Mouse (Mus musculus): ENCODE results near the gene Olfr690. TPM values are rescaled to one million over a fixed set of nuclear protein-coding genes. Genes with fewer than 3 reads are reported as not detected.

Gene Olfr690
- under 1 TPM in 1 of 2 experiments, not detected in 1; 0.15 TPM for total RNA-seq (2023)

GRCm38 (mm10) chr7:105334004-105334403 lies at the start of gene Olfr690:
Gene Olfr690, minus strand, starts transcription at chr7:105334104.

GRCm38 (mm10) chr7:105374866-105375265 lies 41.0 kb upstream of the Olfr690 start, which contains the start of gene Gm5901:
Gene Gm5901, plus strand, starts transcription at chr7:105375038.

GRCm38 (mm10) chr7:105367930-105368329 lies 34.0 kb upstream of the Olfr690 start, which contains the start of gene Olfr692:
Gene Olfr692, plus strand, starts transcription at chr7:105368230.

GRCm38 (mm10) chr7:105342170-105342569 lies 8.3 kb upstream of the Olfr690 start, which contains the start of gene Olfr691:
Gene Olfr691, minus strand, starts transcription at chr7:105342270.

GRCm38 (mm10) chr7:105310865-105311264 lies 23.0 kb downstream of the Olfr690 start, which contains the start of gene Olfr689:
Gene Olfr689, plus strand, starts transcription at chr7:105311165.

GRCm38 (mm10) chr7:105287795-105288194 lies 46.1 kb downstream of the Olfr690 start, which contains the start of gene Olfr688:
Gene Olfr688, plus strand, starts transcription at chr7:105288095.

Other genes starting within 250 kb of the Olfr690 start
- not detected for gene Olfr680-ps1, start 241.3 kb downstream of the Olfr690 start, total RNA-seq (2023)
- not detected for gene Olfr681, start 217.3 kb downstream of the Olfr690 start, total RNA-seq (2023)
- not detected for gene Olfr683, start 187.1 kb downstream of the Olfr690 start, total RNA-seq (2023)
- gene Olfr684, start 170.5 kb downstream of the Olfr690 start, total RNA-seq (2023), result not detected
- gene Olfr685, start 148.1 kb downstream of the Olfr690 start, total RNA-seq (2023), result not detected
- gene Olfr686, start 126.6 kb downstream of the Olfr690 start, total RNA-seq (2023), result not detected
- gene Olfr688, start 46.0 kb downstream of the Olfr690 start, total RNA-seq (2023), result not detected
- not detected for gene Olfr689, start 22.9 kb downstream of the Olfr690 start, total RNA-seq (2023)
- under 1 TPM; 0.61 to 0.71 TPM for gene Olfr691, start 8.2 kb upstream of the Olfr690 start, total RNA-seq (2023)
- gene Olfr692, start 34.1 kb upstream of the Olfr690 start, total RNA-seq (2023), result not detected
- not detected for gene Gm5901, start 40.9 kb upstream of the Olfr690 start, total RNA-seq (2023)
- 100 to 1,000 TPM; 170 to 172 TPM for gene Fam160a2, start 66.0 kb upstream of the Olfr690 start, total RNA-seq (2023)
- gene Cnga4, start 70.5 kb upstream of the Olfr690 start, total RNA-seq (2023), result under 1 TPM; 0.31 to 0.64 TPM
- gene Cckbr, start 91.6 kb upstream of the Olfr690 start, total RNA-seq (2023), result not detected
- not detected for gene Cavin3, start 148.2 kb upstream of the Olfr690 start, total RNA-seq (2023)
- 10 to 100 TPM; 18.9 to 23.0 TPM for gene Smpd1, start 220.3 kb upstream of the Olfr690 start, total RNA-seq (2023)
- 1 to 10 TPM; 1.0 to 1.4 TPM for gene Apbb1, start 247.5 kb upstream of the Olfr690 start, total RNA-seq (2023)